Mouse (Mus musculus) c-Kit-positive CD71-positive TER-119-negative erythroid progenitor cells, embryonic 14.5 days (primary cell): ENCODE data around the gene AB124611.
A peak's percentile ranks its signal among the peaks of the same experiment; 100 is the strongest.
"Not testable (repeated sequence)": the region's sequence is repeated elsewhere in the genome, so short reads cannot be mapped to it uniquely, and the experiment has no call there.

Experiments
- DNase-seq: peaks from one replicate; pipeline ENCODE4 v3.0.0-alpha.2; 2013; ENCODE audit warnings: low read depth

Gene AB124611

GRCm38 (mm10) chr9:21565004-21565586, 39.1 kb downstream of the AB124611 start:
- no peak for DNase-seq

DNA sequence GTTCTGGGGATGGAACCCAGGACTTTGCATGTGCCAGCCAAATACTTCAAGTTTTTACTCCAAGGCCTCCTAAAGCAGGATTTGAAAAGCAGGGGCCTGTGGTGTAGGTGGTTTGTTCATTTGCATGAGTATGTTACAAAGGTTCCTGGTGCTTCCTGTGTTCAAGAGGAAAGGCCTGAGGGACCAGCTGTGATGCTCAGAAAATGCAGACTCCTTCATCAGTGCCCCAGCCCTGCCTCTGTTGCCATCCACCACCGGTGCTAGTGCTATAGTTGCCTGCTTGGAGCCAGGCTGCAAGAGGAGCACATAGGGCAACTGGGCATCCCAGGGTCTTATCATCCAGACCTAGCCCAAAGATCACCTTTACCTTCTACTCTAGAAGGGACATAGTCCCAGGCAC, 40.6 kb downstream of the AB124611 start:
- no peak for DNase-seq

GRCm38 (mm10) chr9:21567051-21567450, 41.1 kb downstream of the AB124611 start:
- DNase-seq = no peak

- no peak for DNase-seq
Measured at GRCm38 (mm10) chr9:21568657-21569255, 42.8 kb downstream of the AB124611 start.

GRCm38 (mm10) chr9:21574012-21574801, 48.2 kb downstream of the AB124611 start:
- no peak for DNase-seq

DNA sequence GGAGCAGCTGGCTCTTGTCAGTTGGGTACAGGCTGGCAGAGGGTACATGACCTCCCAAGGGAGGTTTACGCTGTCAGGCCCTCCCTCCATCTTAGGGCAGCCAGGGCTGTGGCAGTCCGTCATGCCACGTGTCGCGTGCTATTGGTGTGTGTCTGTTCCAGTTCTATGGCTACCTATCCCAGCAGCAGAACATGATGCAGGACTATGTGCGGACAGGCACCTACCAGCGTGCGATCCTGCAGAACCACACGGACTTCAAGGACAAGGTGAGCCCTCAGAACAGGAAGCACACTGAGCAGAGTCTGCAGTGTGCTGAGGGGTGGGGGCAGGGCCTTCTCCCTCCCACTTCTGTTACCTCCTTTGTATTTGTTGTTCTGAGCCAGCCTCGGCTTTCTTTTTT, 49.3 kb downstream of the AB124611 start:
- DNase-seq = no peak

GRCm38 (mm10) chr9:21576286-21576685, 50.3 kb downstream of the AB124611 start:
- DNase-seq = no peak

GRCm38 (mm10) chr9:21578226-21578625, 52.2 kb downstream of the AB124611 start:
- DNase-seq = no peak

- DNase-seq = no peak
Measured at GRCm38 (mm10) chr9:21585401-21585800, 59.4 kb downstream of the AB124611 start.

GRCm38 (mm10) chr9:21587678-21588349, 61.8 kb downstream of the AB124611 start:
- no peak for DNase-seq

GRCm38 (mm10) chr9:21588350-21588749, 62.4 kb downstream of the AB124611 start:
- no peak for DNase-seq

DNA sequence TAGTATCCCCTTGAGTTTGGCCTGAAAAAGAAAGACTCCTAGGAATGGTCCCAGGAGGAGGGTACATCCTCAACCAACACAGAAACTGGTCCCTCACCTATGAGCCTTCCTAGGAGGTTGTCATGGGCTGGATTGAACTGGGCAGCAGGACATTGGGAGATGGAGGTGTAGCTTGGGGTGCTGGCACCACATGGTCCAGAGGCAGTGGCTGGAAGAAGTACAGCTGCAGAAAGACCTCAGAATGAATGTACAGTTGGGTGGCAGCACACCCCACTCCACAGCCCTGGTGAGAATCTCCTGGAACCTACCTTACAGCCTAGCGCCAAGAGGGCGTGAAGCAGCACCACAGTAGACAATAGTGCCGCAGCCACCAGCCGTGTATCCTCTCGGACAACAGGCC, 63.6 kb downstream of the AB124611 start:
- no peak for DNase-seq

GRCm38 (mm10) chr9:21591127-21591830, 65.3 kb downstream of the AB124611 start:
- no peak for DNase-seq

DNA sequence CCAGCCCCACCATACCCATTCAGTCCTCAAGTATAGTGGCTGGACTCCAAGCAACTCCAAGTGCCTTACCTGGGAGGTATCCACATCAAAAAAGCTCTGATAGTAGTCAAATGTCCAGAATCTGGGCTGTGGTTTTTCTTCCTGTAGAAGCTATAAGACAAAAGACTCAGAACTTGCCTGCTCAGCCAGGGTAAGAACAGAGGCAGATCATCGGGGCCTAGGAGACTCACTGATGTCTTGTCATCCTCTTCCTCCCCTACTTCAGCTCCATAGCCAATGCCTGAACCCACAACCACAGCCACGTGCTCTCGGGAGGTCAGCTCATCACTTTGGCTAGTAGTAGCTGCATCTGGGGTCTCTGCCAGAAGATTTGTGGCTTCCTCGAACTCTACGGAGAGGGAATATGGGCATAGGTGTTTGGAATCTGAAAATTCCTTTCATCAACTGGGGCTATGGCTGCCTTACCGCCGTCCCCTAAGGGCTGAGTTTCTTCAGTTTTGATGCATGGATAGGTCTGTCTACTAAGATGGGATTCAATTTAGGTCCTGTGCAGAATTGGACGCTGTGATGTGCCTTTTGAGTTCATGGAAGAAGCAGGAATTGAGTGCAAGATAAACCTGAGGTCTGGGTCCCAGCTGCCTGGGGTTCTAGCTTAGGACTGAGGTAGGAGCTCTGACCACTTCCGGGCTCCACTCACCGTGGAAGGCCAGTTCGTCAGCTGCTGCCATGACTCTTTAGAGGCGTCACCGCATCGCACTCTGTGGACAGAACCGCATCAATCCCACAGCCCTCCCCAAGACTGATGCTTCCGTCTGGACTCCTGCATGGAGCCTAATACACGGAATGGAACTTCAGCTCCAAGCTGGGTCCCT, 66.1 kb downstream of the AB124611 start:
- DNase-seq = no peak

GRCm38 (mm10) chr9:21592703-21593121, 66.7 kb downstream of the AB124611 start, which contains the start of the genes Timm29 and Yipf2:
Timm29 (plus strand) TSS chr9:21592722.
Yipf2 (minus strand) TSS chr9:21592828.
- peak; percentile 98 for DNase-seq

GRCm38 (mm10) chr9:21593122-21593721, 67.2 kb downstream of the AB124611 start:
- DNase-seq = no peak

DNA sequence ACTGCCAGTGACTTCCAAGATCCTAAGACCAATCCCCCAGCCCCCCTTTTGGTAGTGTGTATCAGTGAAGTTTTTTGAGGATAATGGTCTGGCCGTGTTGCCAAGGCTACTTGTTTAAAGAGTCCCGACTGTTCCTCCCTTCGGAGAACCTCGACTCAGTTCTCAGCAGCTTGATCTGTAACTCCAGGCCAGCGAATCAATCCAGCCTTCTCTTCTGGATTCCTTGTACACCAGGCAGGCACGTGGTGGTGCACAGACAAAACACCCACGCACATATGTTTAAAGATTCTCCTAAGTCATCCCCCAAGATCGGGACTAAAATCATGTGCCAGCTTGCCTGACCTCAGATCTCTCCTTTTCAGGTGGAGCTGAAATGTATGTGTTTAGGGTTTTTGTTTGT, 68.4 kb downstream of the AB124611 start:
- not testable (repeated sequence) for DNase-seq

DNA sequence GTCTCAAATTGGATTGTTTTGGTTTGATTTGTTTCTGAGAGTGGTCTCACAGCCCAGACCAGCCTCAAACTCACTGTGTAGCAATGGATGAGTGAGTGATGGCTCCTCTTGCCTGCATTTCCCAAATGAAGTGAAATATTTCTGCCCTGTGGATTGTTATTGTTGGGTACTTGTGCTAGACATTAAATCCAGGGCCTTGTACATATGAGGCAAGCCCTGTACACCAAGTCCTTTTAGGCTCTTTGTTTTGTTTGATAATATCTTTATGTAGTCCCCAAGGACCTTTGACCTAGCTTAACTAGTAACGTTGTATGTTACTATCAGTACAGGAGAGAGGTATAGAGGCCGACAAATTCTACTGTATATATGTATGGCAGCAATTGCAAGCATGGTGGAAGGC, 68.9 kb downstream of the AB124611 start:
- no peak for DNase-seq
